Mouse (Mus musculus): ENCODE data around the gene Cc2d2b.

The Cc2d2b gene

DNA sequence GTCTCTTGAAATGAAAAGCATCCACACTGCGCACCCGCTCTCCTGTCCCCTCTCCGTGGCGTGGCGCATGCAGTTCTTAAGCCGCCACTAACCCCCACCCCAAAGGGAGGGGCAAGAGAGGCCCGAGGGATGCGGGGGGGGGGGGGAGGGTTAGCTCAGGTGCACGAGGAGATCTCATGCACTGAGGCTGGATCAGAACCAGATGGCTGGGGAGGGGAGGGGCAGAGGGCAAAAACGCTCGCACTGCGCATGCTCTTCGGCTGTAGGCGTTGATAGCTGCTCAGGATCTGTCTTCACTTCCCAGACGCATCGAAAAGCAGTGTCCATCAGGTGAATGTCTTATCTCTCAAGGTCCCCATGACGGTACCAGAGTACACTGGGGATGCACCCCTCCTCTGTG lies at the start of gene Cc2d2b:
Cc2d2b (plus strand) TSS at position 195 of the 400 bp plus-strand sequence.
- DNase-seq, result no peak

DNA sequence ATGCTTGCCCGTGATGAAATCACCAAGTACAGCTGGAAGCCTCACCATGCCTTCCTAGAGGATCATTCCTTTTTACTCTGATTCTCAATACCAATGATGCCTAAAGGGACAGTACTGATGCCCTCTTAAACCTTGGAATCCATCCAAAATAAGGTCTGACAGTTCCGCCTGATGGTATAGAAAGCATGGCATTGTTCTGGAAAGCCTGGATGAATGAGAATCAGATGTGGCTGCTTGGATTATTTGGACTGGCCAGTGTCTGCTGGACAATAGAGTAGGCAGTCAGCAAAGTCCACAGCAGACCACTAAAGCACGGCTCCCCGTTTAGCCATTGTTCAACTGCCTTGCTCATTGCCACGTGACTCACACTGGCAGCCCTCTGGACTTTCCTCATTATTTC lies 48.7 kb upstream of the Cc2d2b start:
- DNase-seq, result no peak

DNA sequence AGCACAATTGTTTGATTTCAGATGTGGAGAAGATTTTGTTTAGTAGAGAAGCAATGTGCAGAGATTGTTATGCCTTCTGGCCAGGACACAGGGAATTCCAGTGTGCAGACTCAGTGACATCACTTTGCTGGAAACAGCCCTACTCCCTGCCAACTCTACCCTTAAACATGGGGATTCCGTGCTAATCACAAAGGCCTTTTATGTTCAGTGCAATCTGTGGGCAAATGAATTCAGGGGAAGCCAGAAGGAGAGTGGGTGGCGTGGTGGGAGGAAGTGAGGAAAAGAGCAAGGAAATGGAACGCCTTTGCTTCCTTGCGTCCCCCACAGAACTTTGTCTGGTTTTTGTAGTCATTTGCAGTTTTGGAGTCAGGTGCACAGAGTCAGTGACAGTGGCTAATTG lies 46.1 kb upstream of the Cc2d2b start:
- DNase-seq, result no peak

DNA sequence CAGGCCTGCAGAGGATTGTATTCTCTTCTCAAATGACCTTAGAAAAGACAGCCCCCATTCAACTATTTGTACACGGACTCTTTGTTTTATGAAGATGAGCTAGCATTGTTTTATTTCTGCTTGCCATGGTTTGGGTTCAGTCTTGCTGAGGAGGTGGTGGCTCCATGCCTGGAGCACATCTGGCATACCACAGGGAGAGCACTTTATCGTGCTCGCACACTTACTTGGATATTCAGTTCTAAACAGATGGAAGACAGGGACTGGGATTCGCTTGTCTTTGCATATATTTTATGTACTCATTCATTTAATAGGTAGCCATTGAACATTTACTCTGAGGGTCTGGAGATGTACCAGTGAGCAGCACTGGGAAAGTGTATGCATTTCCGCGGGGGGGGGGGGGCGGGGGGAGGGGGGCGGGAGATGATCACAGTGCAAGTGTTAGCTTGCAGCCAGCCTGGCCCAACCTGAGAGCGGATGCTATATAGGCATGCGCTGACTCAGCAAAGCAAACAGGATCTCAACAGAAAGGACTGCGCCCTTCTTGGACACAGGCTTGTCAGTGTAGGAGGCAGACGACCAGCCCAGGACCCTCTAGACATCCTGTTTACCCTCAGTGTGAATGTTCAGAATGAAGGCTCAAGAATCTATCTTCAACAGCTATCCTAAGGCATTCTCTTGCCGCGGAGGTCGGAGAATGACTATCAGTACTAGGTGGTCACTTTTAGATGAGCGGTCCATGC lies 35.5 kb upstream of the Cc2d2b start:
- DNase-seq, result no peak

DNA sequence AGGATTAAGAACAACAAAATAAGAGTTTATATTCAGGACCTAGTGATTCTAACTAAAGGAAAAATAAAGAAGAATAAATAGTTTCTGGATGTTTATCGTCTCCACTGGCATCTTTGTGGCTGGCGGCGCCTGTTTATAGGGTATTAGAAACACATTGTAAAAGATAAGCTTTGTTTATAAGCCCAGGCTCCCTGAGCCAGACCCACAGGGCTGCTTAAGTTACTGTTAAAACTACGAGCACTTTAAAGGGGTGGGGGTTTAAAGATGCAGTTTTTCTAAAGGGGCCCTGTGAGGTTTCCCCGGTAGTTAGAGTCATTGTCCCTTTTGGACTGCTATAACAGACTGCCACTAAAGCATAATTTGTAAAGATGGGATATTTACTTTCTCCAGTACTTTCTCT lies 33.9 kb upstream of the Cc2d2b start:
- no peak for DNase-seq

DNA sequence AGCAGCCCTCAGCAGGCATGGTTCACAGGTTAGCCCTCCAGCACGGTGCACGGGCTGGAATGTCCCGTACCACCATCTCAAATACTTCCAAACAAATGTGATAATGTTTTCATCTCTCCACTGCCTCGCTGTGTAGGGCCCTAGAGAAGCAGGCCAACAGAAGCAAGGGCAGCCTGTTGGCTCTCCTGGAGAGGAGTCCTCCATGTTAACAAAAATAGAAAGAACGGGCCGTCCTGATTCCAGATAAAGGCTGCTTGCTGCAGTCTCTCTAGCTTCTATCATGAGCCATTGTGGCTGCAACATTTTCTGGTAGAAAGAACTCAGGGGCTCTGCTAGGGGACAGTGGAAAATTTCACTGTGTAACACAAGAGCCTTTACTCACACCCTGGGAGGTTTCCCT lies 31.6 kb upstream of the Cc2d2b start:
- no peak for DNase-seq

DNA sequence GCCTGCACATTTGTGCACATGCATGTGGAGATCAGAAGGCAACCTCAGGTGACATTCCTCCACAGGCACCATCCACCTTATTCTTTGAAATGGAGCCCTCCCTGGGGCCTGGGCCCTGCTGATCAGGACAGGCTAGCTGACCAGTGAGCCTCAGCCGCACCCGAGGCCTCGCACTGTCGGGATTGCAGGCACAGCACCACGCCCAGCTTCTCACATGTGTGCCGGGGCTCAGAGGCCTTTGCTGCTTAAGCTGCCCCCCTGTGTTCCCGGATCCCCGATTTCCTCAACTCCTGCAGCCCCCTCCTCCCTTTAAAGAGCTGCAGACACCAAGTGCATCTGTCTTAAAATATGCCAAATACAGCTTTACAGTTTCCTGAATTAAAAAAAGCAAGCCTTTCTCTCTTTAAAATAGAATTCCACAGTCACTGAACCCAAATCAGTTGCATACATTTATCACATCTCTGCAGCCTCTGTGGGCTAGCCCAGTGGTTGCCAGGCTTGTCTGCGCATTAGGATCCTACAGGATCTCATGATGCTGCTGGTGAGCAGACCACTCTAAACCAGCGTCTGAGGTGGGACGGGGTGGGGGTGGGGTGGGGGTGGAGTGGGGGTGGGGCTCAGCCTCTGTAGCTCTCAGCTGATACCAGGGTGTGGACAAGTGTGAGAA lies 29.0 kb upstream of the Cc2d2b start:
- DNase-seq, result no peak

DNA sequence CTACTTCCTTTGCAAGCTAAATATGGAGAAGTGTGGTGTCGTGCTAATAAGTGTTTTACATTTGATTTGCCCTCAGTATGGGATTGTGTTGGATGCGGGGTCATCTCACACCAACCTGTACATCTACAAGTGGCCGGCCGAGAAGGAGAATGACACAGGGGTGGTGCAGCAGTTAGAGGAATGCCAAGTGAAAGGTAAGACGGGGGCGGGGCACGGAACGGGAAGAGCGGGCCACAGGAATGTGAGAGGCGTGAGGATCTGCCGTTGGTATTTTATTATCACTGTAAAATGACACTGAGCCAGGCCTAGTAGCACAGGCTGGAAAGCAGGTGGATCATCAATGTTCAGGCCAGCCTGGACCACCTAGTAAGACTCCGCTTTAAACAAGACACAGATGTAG lies 28.2 kb upstream of the Cc2d2b start:
- DNase-seq, result no peak

DNA sequence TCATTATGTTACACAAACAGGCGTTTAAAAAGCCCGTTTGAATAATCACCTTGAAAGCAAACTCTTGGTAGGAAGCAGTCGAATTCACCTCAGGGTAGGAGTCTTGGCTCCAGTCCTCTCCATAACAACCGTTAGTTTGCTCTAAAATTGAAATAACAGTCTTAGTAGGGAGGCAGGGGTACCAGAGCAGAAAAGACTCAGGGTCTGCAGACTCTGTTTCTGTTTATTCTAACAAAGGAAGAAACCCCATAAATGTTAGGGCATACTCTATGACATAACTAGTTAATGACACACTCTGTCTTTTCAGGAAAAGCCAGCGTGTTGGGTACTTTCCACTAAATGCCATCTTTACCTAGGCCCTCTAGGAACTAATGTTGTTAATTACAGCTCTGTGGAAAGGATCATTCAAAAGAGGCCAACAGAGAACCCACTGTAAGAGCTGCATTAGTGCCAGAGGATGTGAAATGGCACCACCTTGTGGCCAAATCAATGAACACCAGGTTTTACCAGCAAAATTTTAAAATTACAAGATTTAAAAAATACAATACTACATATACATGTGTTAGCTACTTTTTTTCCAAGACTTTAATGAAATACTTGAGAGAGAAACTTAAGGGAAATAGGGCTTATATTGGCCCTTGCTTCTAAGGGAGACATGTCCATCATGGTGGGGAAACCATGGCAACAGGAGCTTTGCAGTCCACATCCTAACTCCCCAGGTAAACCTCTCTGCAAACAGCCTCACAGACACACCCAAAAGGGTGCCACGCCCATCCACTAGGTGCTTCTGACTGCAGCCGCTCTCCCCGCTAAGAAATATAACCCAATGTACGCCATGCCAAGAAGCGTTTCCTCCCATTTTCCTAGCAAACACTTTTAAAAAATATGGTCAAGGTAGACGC lies 26.2 kb upstream of the Cc2d2b start:
- peak; percentile 52 for DNase-seq

DNA sequence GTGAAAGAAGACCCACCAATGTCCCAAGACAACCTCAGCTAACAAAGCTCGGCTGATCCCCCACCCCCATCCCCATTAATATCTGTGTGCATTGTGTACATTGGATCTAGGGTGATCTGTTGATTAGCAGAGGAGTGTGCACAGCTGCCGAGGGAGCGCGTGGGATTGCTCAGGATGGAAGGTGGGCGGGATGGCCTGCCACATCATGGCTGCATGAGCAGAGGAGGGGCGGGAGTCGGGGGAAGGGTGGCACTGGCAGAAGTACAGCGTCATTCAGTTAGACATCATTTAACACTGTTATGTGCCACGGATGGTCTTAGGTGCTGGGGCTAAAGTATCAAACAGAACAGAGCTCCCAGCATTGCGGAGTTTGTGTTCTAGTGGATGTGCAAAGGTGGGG lies 25.0 kb upstream of the Cc2d2b start:
- DNase-seq, result no peak

DNA sequence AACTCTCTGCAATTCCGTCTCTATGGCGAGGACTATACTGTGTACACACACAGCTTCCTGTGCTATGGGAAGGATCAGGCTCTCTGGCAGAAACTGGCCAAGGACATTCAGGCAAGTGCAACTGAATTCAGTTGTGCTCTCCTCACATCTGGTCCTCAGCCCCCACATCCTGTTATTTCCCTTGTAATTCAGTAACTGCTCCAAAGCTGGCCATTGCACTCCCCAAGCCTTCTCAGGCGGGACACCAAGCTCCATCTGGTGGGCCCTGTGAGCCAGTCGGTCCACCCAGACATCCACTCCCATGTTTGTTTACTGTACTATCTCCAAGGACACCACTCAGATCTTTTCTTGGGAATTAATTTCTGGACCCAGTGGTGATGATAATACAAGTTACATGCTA lies 22.4 kb upstream of the Cc2d2b start:
- DNase-seq, result no peak

DNA sequence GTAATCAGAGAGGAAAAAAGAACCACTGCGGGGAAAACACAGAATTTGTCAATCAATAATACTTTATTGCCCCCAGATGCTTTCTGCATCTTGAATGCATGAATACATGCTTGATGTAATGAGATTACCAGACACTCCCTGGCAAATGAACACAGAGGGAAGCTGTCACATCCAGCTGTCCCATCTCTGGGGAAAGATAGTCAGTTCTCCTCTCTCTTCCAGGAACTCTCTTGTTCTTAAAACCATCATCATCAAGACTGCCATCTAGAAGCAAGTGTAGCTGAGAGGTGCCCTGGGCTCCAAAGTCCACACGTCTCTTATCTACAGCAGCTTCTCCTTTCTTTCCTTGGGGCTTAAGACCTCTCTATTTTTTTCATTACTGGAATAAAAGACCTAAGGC lies 21.9 kb upstream of the Cc2d2b start:
- no peak for DNase-seq

DNA sequence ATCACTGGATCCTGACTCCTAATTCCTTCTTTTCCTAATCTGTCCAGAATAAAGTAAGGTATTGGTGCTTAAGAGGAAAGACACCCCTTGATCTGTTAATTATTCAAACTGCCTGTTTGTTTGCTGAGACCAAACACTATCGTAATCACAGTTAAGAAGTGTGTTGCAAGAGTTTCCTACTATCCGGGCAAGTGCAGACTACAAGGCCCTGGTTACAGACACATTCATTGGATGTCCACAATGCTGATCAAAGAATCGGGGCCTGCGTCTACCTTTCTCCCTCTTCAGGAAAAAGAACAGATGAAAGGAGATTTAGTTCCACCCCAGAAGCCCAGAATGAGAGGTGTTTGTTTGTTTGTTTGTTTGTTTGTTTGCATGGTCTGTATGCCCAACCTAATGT lies 20.3 kb upstream of the Cc2d2b start:
- DNase-seq, result no peak

DNA sequence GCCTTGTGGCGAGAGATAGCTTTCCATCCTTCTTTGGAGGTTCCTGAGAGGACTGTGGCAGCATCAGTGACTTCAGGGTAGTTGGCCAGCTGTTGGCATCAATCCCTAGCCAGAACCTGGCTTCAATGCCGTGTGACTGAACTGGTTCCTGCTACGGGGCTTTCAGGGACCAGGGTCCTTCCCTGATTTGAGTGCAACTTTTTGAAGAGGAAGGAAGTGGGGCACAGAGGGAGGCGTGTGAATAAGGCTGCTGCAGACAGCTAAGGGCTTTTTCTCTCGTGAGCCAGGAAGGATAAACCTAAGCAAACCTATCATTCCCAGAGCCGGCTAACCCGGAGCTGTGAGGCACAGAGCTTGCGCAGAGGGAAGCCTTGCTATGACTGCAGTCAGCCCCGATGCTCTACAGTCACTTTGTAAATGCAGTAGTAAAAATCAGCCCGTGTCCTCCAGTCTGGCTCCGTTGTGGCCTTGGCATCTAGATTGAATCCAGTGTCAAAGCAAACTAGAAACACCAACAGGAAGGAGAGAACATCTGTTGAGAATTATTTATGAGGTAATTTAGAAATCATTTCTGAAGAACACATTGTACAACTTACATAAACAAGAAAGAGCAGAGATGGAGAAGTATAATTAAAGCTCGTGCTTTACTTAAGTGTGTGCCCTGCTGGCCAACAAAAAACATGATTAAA lies 19.7 kb upstream of the Cc2d2b start:
- DNase-seq, result no peak

DNA sequence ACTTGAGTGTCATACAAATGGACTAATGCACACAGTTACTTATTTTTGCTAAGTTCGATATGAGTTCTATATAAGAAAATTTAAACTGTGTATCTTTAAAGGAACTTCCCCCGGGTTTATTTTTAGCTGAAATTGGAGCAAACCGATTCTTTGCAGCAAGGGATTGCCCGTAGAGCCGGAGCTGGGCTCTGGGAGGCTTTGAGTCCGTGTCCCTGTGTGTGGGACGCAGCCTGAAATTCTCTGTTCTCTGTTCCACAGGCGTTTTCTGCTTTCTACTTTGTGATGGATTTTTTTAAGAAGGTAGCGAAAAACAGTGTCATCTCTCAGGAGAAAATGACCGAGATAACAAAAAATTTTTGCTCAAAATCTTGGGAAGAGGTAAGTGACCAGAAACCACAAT lies 15.1 kb upstream of the Cc2d2b start:
- DNase-seq, result no peak

DNA sequence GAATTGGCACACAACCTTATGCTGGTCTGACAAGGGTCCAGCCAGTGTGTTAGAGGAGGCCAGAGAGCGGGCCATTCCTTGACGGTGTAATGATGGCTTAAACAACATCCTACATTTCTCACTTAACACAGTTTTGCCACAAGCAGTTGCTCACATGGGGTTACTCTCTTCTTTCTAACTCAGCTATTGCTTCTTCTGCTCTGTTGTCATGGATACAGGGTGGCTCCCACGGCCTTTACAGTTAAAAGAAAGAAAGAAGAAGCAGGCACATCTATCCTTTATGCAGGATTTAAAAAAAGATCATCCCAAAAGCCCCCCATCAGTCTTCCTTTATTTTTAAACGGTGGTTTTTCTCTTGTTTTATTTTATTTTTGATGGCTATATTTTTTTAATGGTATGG lies 14.7 kb upstream of the Cc2d2b start:
- DNase-seq, result no peak

DNA sequence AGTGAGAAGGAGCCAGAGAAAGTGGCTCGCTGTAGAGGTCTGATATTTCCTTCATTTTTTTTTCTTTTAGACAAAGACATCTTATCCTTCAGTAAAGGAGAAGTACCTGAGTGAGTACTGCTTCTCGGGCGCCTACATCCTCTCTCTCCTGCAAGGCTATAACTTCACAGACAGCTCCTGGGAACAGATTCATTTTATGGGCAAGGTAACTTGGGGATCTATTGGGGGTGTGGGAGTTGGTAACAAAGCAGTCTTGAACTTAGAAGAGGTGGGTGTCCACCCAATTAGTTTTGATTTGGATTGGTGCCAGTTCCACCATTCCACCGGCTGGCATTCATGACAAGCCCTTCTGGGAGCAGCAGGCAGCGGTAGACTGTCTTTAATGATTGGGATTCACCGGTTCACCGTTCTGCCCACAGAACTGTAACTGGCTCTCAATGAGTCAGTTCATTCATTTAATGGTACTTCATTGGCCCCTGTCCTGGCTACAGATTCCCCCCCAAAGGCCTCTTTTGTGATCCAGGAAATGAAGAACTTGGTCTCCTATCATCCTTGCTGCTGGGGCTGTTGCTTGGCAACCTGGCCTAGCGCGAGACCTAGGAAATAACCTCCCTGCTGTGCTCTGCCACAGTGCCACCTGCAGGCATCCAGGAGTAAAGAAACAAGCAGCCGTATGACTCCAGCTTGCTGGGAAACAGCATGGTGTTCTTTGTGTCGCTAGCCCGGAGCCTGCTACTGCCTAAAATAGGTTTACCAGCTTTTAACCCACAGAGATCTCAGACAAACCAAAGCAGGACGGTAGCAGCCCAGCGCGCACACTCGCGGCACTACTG lies 11.7 kb upstream of the Cc2d2b start:
- DNase-seq, result peak; percentile 52

DNA sequence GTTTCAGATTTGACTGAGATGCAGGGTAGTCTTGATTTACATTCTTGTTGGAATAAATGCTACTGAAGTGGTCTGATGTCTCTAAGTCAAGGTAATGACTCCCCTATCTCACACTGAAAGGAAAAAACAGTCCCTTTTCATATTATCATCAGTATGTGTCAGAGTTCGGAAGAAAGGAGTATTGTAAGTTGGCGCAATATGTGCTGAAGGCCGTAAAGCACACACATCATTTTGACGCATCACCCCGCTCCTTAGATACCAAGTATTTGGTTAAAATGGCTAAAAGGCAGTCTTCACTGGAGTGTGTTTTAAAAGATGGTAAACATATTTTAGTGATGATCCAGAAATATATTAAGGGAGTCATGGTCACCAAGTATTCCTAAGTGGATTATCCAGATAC lies 10.9 kb upstream of the Cc2d2b start:
- no peak for DNase-seq

DNA sequence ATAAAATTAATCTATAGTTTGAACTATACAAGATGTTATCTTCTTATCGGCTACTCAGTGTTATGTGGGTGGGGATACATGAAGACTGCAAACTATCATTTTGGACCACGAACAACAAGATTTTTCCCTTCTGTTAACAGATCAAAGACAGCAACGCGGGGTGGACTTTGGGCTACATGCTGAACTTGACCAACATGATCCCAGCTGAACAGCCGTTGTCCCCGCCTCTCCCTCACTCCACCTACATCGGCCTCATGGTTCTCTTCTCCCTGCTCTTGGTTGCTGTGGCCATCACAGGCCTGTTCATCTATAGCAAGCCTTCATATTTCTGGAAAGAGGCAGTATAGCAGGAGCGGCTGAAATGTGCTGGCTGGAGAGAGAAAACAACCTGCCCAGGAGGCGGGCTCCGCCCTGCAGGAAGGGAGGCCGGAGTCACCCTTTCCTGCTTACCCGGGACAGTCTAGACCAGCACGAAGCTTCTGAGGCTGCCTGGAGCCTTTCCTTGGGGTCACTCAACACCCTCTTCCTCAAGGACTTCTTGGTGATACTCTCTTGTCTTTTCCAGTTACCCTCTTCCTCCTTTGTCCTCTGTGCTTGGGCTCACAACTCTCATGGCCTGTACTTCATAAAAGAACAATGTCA lies 9.7 kb upstream of the Cc2d2b start:
- DNase-seq, result no peak

DNA sequence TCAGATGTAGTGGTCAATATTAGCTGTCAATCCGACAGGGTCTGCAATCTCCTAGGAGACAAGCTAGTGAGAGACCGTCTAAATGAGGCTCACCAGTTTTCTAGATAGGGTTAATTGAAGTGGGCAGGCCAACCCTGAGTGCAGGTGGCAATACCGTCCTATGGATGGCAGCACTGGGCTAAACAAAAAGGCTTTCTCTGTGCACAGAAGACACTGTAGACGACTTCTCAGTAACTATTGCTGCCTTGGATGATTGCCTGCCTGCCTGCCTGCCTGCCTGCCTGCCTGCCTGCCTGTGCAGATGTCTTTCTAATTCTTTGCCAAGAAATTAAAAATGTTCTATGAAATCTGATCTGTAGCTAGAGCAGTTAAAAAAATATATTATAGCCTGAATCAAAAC lies 1.9 kb upstream of the Cc2d2b start:
- peak; percentile 5 for DNase-seq

DNA sequence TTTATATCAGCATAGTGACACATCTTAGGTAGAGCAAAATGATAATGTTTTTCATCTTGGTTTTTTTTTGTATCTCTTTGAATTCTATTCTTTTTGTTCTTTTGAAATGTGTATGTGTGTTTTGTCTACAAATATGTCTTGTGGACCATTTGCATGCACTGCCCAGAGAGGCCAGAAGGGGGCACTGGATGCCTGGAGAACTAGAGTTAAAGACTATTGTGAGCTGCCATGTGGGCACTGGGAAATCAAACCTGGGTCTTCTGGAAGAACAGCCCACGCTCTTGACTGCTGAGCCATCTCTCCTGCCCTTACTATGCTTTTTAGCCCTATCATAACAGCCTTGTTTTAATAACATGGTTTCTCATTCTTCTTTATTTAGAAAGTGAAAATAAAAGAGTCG lies 5.8 kb downstream of the Cc2d2b start:
- no peak for DNase-seq

DNA sequence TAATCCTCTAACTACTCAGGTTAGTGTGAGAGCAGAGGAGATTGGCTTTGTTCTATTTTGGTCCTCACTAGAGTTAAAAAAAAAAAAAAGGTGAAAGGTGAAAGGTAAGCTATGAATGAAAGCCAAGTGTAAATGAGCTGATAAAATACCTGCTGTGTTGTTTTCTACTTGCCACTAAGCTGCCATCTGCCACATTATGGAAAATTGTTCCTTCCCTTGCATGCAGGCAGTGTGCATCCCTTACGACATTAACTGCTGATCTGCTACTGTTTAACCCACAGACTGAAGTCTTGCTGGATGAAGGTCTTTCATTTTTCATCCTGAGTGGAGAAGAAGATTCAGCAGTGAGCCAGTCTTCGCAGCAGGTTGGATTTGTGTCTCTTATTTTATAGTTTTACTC lies 11.5 kb downstream of the Cc2d2b start:
- DNase-seq, result peak; percentile 29
